Mouse (Mus musculus) hindbrain, embryonic 13.5 days (tissue): ENCODE measurements around the gene Colgalt2. TPM values are rescaled to one million over a fixed set of nuclear protein-coding genes. Genes with fewer than 3 reads are reported as not detected.

Experiments used
- ATAC-seq: fragments of 200-750 bp; cut with Nextera tagmentation; 2 replicates; pipeline ENCODE4 v1.8.0; 2017; ENCODE audit warnings: moderate TSS enrichment; ENCODE audit not compliant: low FRiP score
- H3K27ac ChIP-seq: fragments of 300-500 bp; sonication (generic); 2 replicates; pipeline ENCODE4 v1.5.1; 2015; ENCODE audit warnings: inconsistent platforms, mild to moderate bottlenecking, moderate library complexity
- H3K27me3 ChIP-seq: fragments of 300-500 bp; sonication (generic); 2 replicates; pipeline ENCODE4 v1.6.1; 2015; ENCODE audit warnings: mild to moderate bottlenecking, inconsistent platforms
- H3K36me3 ChIP-seq: fragments of 300-500 bp; sonication (generic); 2 replicates; pipeline ENCODE4 v1.6.1; 2015; ENCODE audit warnings: mild to moderate bottlenecking, inconsistent platforms
- H3K4me1 ChIP-seq: fragments of 300-500 bp; sonication (generic); replicated peaks from 2 replicates; pipeline ENCODE4 v1.6.1; 2015; ENCODE audit warnings: inconsistent platforms
- H3K4me2 ChIP-seq: fragments of 300-500 bp; sonication (generic); 2 replicates; pipeline ENCODE4 v1.6.1; 2015; ENCODE audit warnings: inconsistent platforms, mild to moderate bottlenecking, moderate library complexity
- H3K4me3 ChIP-seq: fragments of 300-500 bp; sonication (generic); 2 replicates; pipeline ENCODE4 v1.5.1; 2015; ENCODE audit warnings: mild to moderate bottlenecking, inconsistent platforms
- H3K9ac ChIP-seq: fragments of 300-500 bp; sonication (generic); 2 replicates; pipeline ENCODE4 v1.6.1; 2015; ENCODE audit warnings: mild to moderate bottlenecking, inconsistent platforms
- H3K9me3 ChIP-seq: fragments of 300-500 bp; sonication (generic); 2 replicates; pipeline ENCODE4 v1.6.1; 2016; ENCODE audit warnings: inconsistent platforms
- WGBS: fragments of 180-500 bp; shearing (Covaris S2); methylation state at CpG from one replicate; pipeline ENCODE4 v1.1.7; 2015; 5-methylcytosine and 5-hydroxymethylcytosine counted together
- polyA plus RNA-seq: library from polyadenylated mRNA; unstranded; fragments of >200 nt; fragmentation: Nextera tagmentation; extraction: Ambion mirVana; gene quantifications from 2 replicates; pipeline ENCODE4 v1.2.1, GENCODE M21; 2015

Colgalt2 gene
- polyA plus RNA-seq, 1 experiment from 2014 or later: 2.5 TPM

- WGBS: 82% methylated on average over 7 of the region's 7 CpGs
- Histone ChIP-seq H3K4me3 (no peak overlapping the region), H3K27ac (no peak overlapping the region), H3K4me1 (peaks cover 21% of the 10 kb centered on the region), H3K36me3 (no peaks in the 10 kb centered on the region), H3K27me3 (peaks cover 3% of the 10 kb centered on the region; the same call in 1 of the 2 replicates), H3K4me2 (no peak overlapping the region), H3K9me3 (no peaks in the 10 kb centered on the region), H3K9ac (no peak overlapping the region)
- ATAC-seq: no peak
These were observed 59.4 kb downstream of the Colgalt2 start for GRCm38 (mm10) chr1:152458996-152459395.

GRCm38 (mm10) chr1:152460931-152461330 is 61.3 kb downstream of the Colgalt2 start:
- Histone ChIP-seq H3K4me2 (no peak overlapping the region), H3K9me3 (no peaks in the 10 kb centered on the region), H3K9ac (no peak overlapping the region), H3K4me1 (peaks cover 14% of the 10 kb centered on the region), H3K4me3 (no peak overlapping the region), H3K27ac (no peak overlapping the region; the same call in 1 of the 2 replicates), H3K27me3 (peaks cover 3% of the 10 kb centered on the region; the same call in 1 of the 2 replicates), H3K36me3 (no peaks in the 10 kb centered on the region)
- ATAC-seq: no peak
- WGBS: 82% methylated on average over 3 of the region's 3 CpGs

- no peak overlapping the region for H3K9ac ChIP-seq
- no peak for ATAC-seq
- H3K36me3 ChIP-seq: no peaks in the 10 kb centered on the region
- H3K9me3 ChIP-seq: no peaks in the 10 kb centered on the region
- no peak overlapping the region for H3K4me3 ChIP-seq
- H3K4me1 ChIP-seq: peaks cover 8% of the 10 kb centered on the region
- H3K27me3 ChIP-seq: peaks cover 3% of the 10 kb centered on the region; the same call in 1 of the 2 replicates
- H3K27ac ChIP-seq: peak overlapping the region; percentile 20; the same call in 1 of the 2 replicates
- no peak overlapping the region for H3K4me2 ChIP-seq
- 78% methylated on average over 3 of the region's 3 CpGs for WGBS
These were observed 62.2 kb downstream of the Colgalt2 start for GRCm38 (mm10) chr1:152461814-152462213.

GRCm38 (mm10) chr1:152462348-152462747 is 62.7 kb downstream of the Colgalt2 start:
- Histone ChIP-seq H3K4me2 (no peak overlapping the region), H3K4me1 (peaks cover 7% of the 10 kb centered on the region; the same call in 1 of the 2 replicates), H3K27ac (no peak overlapping the region), H3K36me3 (no peaks in the 10 kb centered on the region), H3K4me3 (no peak overlapping the region), H3K9me3 (no peaks in the 10 kb centered on the region), H3K9ac (no peak overlapping the region), H3K27me3 (peaks cover 3% of the 10 kb centered on the region; the same call in 1 of the 2 replicates)
- 87% methylated on average over 7 of the region's 7 CpGs for WGBS
- no peak for ATAC-seq

GRCm38 (mm10) chr1:152466280-152466679 is 66.7 kb downstream of the Colgalt2 start:
- Histone ChIP-seq H3K27ac (no peak overlapping the region), H3K9ac (no peak overlapping the region), H3K4me1 (peaks cover 12% of the 10 kb centered on the region), H3K27me3 (no peaks in the 10 kb centered on the region), H3K9me3 (no peaks in the 10 kb centered on the region), H3K4me2 (no peak overlapping the region), H3K36me3 (no peaks in the 10 kb centered on the region), H3K4me3 (no peak overlapping the region)
- WGBS: 53% methylated on average over 3 of the region's 3 CpGs
- ATAC-seq: no peak

GRCm38 (mm10) chr1:152468443-152468842 is 68.8 kb downstream of the Colgalt2 start:
- H3K4me2 ChIP-seq: no peak overlapping the region
- H3K9ac ChIP-seq: no peak overlapping the region
- H3K27me3 ChIP-seq: no peaks in the 10 kb centered on the region
- WGBS: 49% methylated on average over 9 of the region's 9 CpGs
- no peak overlapping the region for H3K27ac ChIP-seq
- no peaks in the 10 kb centered on the region for H3K9me3 ChIP-seq
- peaks cover 8% of the 10 kb centered on the region for H3K4me1 ChIP-seq
- no peak overlapping the region for H3K4me3 ChIP-seq
- no peak for ATAC-seq
- no peaks in the 10 kb centered on the region for H3K36me3 ChIP-seq

- no peak overlapping the region for H3K4me2 ChIP-seq
- H3K9me3 ChIP-seq: no peaks in the 10 kb centered on the region
- no peak overlapping the region for H3K4me3 ChIP-seq
- H3K9ac ChIP-seq: no peak overlapping the region
- no peaks in the 10 kb centered on the region for H3K36me3 ChIP-seq
- no peak overlapping the region for H3K27ac ChIP-seq
- H3K4me1 ChIP-seq: no peaks in the 10 kb centered on the region
- H3K27me3 ChIP-seq: no peaks in the 10 kb centered on the region
- WGBS: 91% methylated on average over 4 of the region's 4 CpGs
- ATAC-seq: no peak
These were observed 76.5 kb downstream of the Colgalt2 start for GRCm38 (mm10) chr1:152476126-152476525.

- Histone ChIP-seq H3K27ac (no peak overlapping the region), H3K9me3 (no peaks in the 10 kb centered on the region), H3K4me1 (no peaks in the 10 kb centered on the region), H3K27me3 (no peaks in the 10 kb centered on the region), H3K9ac (no peak overlapping the region), H3K36me3 (no peaks in the 10 kb centered on the region), H3K4me2 (no peak overlapping the region), H3K4me3 (no peak overlapping the region)
- 87% methylated on average over 1 of the region's 1 CpGs for WGBS
- no peak for ATAC-seq
These were observed 91.2 kb downstream of the Colgalt2 start for GRCm38 (mm10) chr1:152490842-152491241.

- Histone ChIP-seq H3K4me2 (no peak overlapping the region), H3K9me3 (no peaks in the 10 kb centered on the region), H3K27me3 (no peaks in the 10 kb centered on the region), H3K9ac (no peak overlapping the region), H3K4me3 (no peak overlapping the region), H3K27ac (no peak overlapping the region), H3K4me1 (0 out of 2 replicates have a peak, but pooled peaks cover under 1% of the 10 kb centered on the region), H3K36me3 (no peaks in the 10 kb centered on the region)
- 91% methylated on average over 1 of the region's 1 CpGs for WGBS
- no peak for ATAC-seq
These were observed 92.6 kb downstream of the Colgalt2 start for GRCm38 (mm10) chr1:152492258-152492657.

- 0 out of 2 replicates have a peak, but pooled peaks cover 7% of the 10 kb centered on the region for H3K4me1 ChIP-seq
- H3K36me3 ChIP-seq: no peaks in the 10 kb centered on the region
- 62% methylated on average over 2 of the region's 2 CpGs for WGBS
- H3K4me2 ChIP-seq: no peak overlapping the region
- H3K9ac ChIP-seq: no peak overlapping the region
- H3K27ac ChIP-seq: no peak overlapping the region
- no peaks in the 10 kb centered on the region for H3K9me3 ChIP-seq
- no peak overlapping the region for H3K4me3 ChIP-seq
- no peak for ATAC-seq
- H3K27me3 ChIP-seq: no peaks in the 10 kb centered on the region
These were observed 97.2 kb downstream of the Colgalt2 start for GRCm38 (mm10) chr1:152496831-152497230.

- no peak for ATAC-seq
- no peak overlapping the region for H3K27ac ChIP-seq
- H3K4me2 ChIP-seq: no peak overlapping the region
- 61% methylated on average over 11 of the region's 11 CpGs for WGBS
- H3K36me3 ChIP-seq: no peaks in the 10 kb centered on the region
- H3K9ac ChIP-seq: no peak overlapping the region
- 0 out of 2 replicates have a peak, but pooled peaks cover 7% of the 10 kb centered on the region for H3K4me1 ChIP-seq
- H3K9me3 ChIP-seq: no peaks in the 10 kb centered on the region
- no peaks in the 10 kb centered on the region for H3K27me3 ChIP-seq
- no peak overlapping the region for H3K4me3 ChIP-seq
These were observed 98.0 kb downstream of the Colgalt2 start for GRCm38 (mm10) chr1:152497581-152497980.

GRCm38 (mm10) chr1:152499802-152500201 is 100.2 kb downstream of the Colgalt2 start:
- 87% methylated on average over 12 of the region's 12 CpGs for WGBS
- no peaks in the 10 kb centered on the region for H3K36me3 ChIP-seq
- H3K9ac ChIP-seq: no peak overlapping the region
- 0 out of 2 replicates have a peak, but pooled peaks cover 7% of the 10 kb centered on the region for H3K4me1 ChIP-seq
- ATAC-seq: no peak
- H3K27ac ChIP-seq: no peak overlapping the region
- no peak overlapping the region for H3K4me3 ChIP-seq
- no peak overlapping the region for H3K4me2 ChIP-seq
- no peaks in the 10 kb centered on the region for H3K9me3 ChIP-seq
- H3K27me3 ChIP-seq: no peaks in the 10 kb centered on the region

- Histone ChIP-seq H3K9ac (no peak overlapping the region), H3K4me1 (no peaks in the 10 kb centered on the region), H3K27ac (no peak overlapping the region), H3K4me2 (no peak overlapping the region), H3K27me3 (no peaks in the 10 kb centered on the region), H3K36me3 (no peaks in the 10 kb centered on the region), H3K4me3 (no peak overlapping the region), H3K9me3 (no peaks in the 10 kb centered on the region)
- WGBS: 94% methylated on average over 5 of the region's 5 CpGs
- no peak for ATAC-seq
These were observed 106.5 kb downstream of the Colgalt2 start for GRCm38 (mm10) chr1:152506175-152506574.
